Mouse (Mus musculus) spleen, embryonic (tissue): ENCODE measurements around the gene Olfr370.

Experiments used
- CTCF ChIA-PET: fragments of 350-600 bp; sonication (Branson Sonifier 250); formaldehyde crosslinking; loops from one replicate; lab custom pipeline; 2022; lab: Charles Lee

The Olfr370 gene

GRCm38 (mm10) chr8:83575561-83576515 is 40.3 kb downstream of the Olfr370 start:
- CTCF ChIA-PET, result no interaction called here

GRCm38 (mm10) chr8:83576516-83576895 is 40.9 kb downstream of the Olfr370 start:
- CTCF ChIA-PET, result no interaction called here

- CTCF ChIA-PET, result no interaction called here
These were observed 41.3 kb downstream of the Olfr370 start for GRCm38 (mm10) chr8:83576921-83577320.

GRCm38 (mm10) chr8:83577384-83577791 is 41.8 kb downstream of the Olfr370 start:
- CTCF ChIA-PET, result no interaction called here

GRCm38 (mm10) chr8:83578131-83579055 is 42.8 kb downstream of the Olfr370 start:
- CTCF ChIA-PET, result no interaction called here

GRCm38 (mm10) chr8:83579676-83580075 is 44.1 kb downstream of the Olfr370 start:
- CTCF ChIA-PET, result no interaction called here

- CTCF ChIA-PET, result interaction anchor here (0.5 to 0.6 kb wide), 2 partner anchors 64 to 438 kb away, joined by 3 to 5 read pairs; no protein-coding TSS in a partner anchor
These were observed 45.2 kb downstream of the Olfr370 start for GRCm38 (mm10) chr8:83580826-83581225.

- CTCF ChIA-PET, result interaction anchor here (0.7 kb wide), 1 partner anchor 16 kb away, joined by 3 read pairs; the partner anchor contains the start of gene Ndufb7
These were observed 46.6 kb downstream of the Olfr370 start for GRCm38 (mm10) chr8:83582226-83582625.

GRCm38 (mm10) chr8:83583236-83583635 is 47.7 kb downstream of the Olfr370 start:
- CTCF ChIA-PET, result no interaction called here

GRCm38 (mm10) chr8:83584771-83585170 is 49.2 kb downstream of the Olfr370 start:
- CTCF ChIA-PET, result no interaction called here

GRCm38 (mm10) chr8:83585333-83585732 is 49.8 kb downstream of the Olfr370 start:
- CTCF ChIA-PET, result no interaction called here

- CTCF ChIA-PET, result no interaction called here
These were observed 52.1 kb downstream of the Olfr370 start for GRCm38 (mm10) chr8:83587644-83588043.

GRCm38 (mm10) chr8:83588886-83589285 is 53.3 kb downstream of the Olfr370 start:
- CTCF ChIA-PET, result no interaction called here

- CTCF ChIA-PET, result interaction anchor here (0.7 kb wide), 1 partner anchor 158 kb away, joined by 3 read pairs; no protein-coding TSS in a partner anchor
These were observed 55.0 kb downstream of the Olfr370 start for GRCm38 (mm10) chr8:83590488-83591023.

- CTCF ChIA-PET, result interaction anchor here (0.7 kb wide), 3 partner anchors 143 to 1194 kb away, joined by 3 to 4 read pairs (median 3); partner anchors contain the start of gene Prkaca
These were observed 57.1 kb downstream of the Olfr370 start for GRCm38 (mm10) chr8:83592682-83593081.

- CTCF ChIA-PET, result interaction anchor here (0.7 kb wide), 3 partner anchors 144 to 1195 kb away, joined by 3 to 4 read pairs (median 3); partner anchors contain the start of gene Prkaca
These were observed 58.0 kb downstream of the Olfr370 start for GRCm38 (mm10) chr8:83593325-83594166.

- CTCF ChIA-PET, result interaction anchor here (0.6 to 1.0 kb wide), 3 partner anchors 11 to 24 kb away, joined by 3 to 4 read pairs (median 3); no protein-coding TSS in a partner anchor
These were observed 58.8 kb downstream of the Olfr370 start for GRCm38 (mm10) chr8:83594167-83595049.
